In the genomic region with DNA sequence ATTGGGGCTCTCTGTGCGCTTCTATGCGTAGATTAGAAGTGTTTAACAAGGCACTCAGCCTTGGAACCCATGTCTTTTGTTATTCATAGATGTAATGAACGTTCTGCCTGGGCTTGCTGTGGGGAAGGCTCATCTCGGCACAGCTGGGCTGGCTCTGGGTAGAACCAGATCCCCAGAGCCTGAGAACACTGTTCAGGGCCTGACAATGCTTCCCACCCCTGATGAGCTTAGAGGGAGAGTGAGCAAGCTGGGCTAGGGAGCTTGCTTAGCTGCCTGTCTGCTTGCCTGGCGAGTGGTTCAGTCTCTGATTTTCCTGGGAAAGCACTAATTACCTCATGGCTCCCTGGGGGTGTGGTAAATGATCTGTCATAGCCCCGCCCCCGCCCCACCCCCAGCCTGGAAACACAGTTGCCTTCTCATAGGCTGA, we compare ENCODE assay signal across 14 mouse cellular contexts. TPM values are rescaled to one million over a fixed set of nuclear protein-coding genes. Genes with fewer than 3 reads are reported as not detected.
A peak's percentile ranks its signal among the peaks of the same experiment; 100 is the strongest.
DNase-seq lines count a peak whose midpoint lies in the region; ATAC-seq and TF ChIP-seq lines count a peak whose summit lies in the region.
"Had no signal": no experiment of that assay in that cellular context is flagged by ENCODE, and none has a peak within 500 bp of the region (broad histone marks: within the 10 kb centered on the region; RNA-seq: fewer than 3 reads in every experiment).

No protein-coding gene starts in this region.

- TF ChIP-seq CTCF in E14TG2a.4 (conservative IDR thresholded peaks at IDR 0.05; ENCODE audit: low read length), result no peak
- TF ChIP-seq CTCF in lung, postnatal 0 days (IDR thresholded peaks at IDR 0.05), result no peak

- H3K4me3 ChIP-seq in hindbrain, embryonic 12.5 days, result no peak overlapping the region
- no peak overlapping the region for H3K4me3 ChIP-seq in hindbrain, embryonic 16.5 days (ENCODE audit: low read length)
- H3K4me3 ChIP-seq in E14TG2a.4 (replicated peaks; ENCODE audit: low read length), result peak overlapping the region; percentile 10; the same call in 1 of the 2 replicates
- no peak overlapping the region for H3K4me3 ChIP-seq in forebrain, embryonic 14.5 days (ENCODE audit: low read depth, low read length)
- H3K4me3 ChIP-seq in lung, postnatal 0 days (ENCODE audit: low read depth, low read length), result no peak overlapping the region
- H3K4me3 ChIP-seq: embryonic facial prominence, embryonic 15.5 days; liver, embryonic 12.5 days; megakaryocyte, embryonic 14.5 days had no signal

- ATAC-seq in hindbrain, embryonic 12.5 days (ENCODE audit: low FRiP score), result peak; percentile 29; the same call in 1 of the 2 replicates
- no peak for ATAC-seq in hindbrain, embryonic 16.5 days
- ATAC-seq in forebrain, embryonic 14.5 days, result peak; percentile 25; the same call in 1 of the 2 replicates
- ATAC-seq in lung, postnatal 0 days, result no peak
- ATAC-seq: liver, embryonic 12.5 days had no signal

- H3K36me3 ChIP-seq in hindbrain, embryonic 12.5 days, result no peaks in the 10 kb centered on the region
- H3K36me3 ChIP-seq in hindbrain, embryonic 16.5 days (ENCODE audit: control insufficient read depth, insufficient read depth, low read length), result no peaks in the 10 kb centered on the region
- no peaks in the 10 kb centered on the region for H3K36me3 ChIP-seq in E14TG2a.4 (ENCODE audit: insufficient read depth, low read length)
- no peaks in the 10 kb centered on the region for H3K36me3 ChIP-seq in forebrain, embryonic 14.5 days (ENCODE audit: control insufficient read depth, insufficient read depth, low read length)
- H3K36me3 ChIP-seq in lung, postnatal 0 days (ENCODE audit: insufficient read depth, low read length), result no peaks in the 10 kb centered on the region
- H3K36me3 ChIP-seq: embryonic facial prominence, embryonic 15.5 days; liver, embryonic 12.5 days had no signal

- peaks cover 24% of the 10 kb centered on the region for H3K4me1 ChIP-seq in hindbrain, embryonic 12.5 days
- peaks cover 12% of the 10 kb centered on the region for H3K4me1 ChIP-seq in hindbrain, embryonic 16.5 days (ENCODE audit: control insufficient read depth, insufficient read depth, low read depth, low read length)
- peaks cover 65% of the 10 kb centered on the region for H3K4me1 ChIP-seq in E14TG2a.4 (replicated peaks; ENCODE audit: low read depth, low read length)
- H3K4me1 ChIP-seq in forebrain, embryonic 14.5 days (ENCODE audit: control insufficient read depth, insufficient read depth, low read length), result peaks cover 15% of the 10 kb centered on the region
- no peaks in the 10 kb centered on the region for H3K4me1 ChIP-seq in lung, postnatal 0 days (ENCODE audit: insufficient read depth, low read depth, low read length)

- DNase-seq in Muller cell, postnatal 12 days (ENCODE audit: inconsistent ontology term), result peak; percentile 27
- DNase-seq in forebrain, embryonic 14.5 days (ENCODE audit: low spot score), result peak; percentile 58
- no peak for DNase-seq in cerebellum, adult 9-11 months
- DNase-seq in lung, postnatal 0 days (ENCODE audit: low spot score), result no peak
- DNase-seq in ovary, postnatal 36 days (ENCODE audit: low spot score), result no peak
- DNase-seq: heart, adult 11 months had no signal

- TF ChIP-seq EP300 in lung, postnatal 0 days (IDR thresholded peaks at IDR 0.05), result no peak

- peaks cover 4% of the 10 kb centered on the region; the same call in 1 of the 2 replicates for H3K27me3 ChIP-seq in hindbrain, embryonic 12.5 days
- no peaks in the 10 kb centered on the region for H3K27me3 ChIP-seq in hindbrain, embryonic 16.5 days (replicated peaks; ENCODE audit: control insufficient read depth, insufficient read depth, low read length)
- H3K27me3 ChIP-seq in E14TG2a.4 (ENCODE audit: insufficient read depth, low read length), result peaks cover 42% of the 10 kb centered on the region
- no peaks in the 10 kb centered on the region for H3K27me3 ChIP-seq in forebrain, embryonic 14.5 days (replicated peaks; ENCODE audit: control insufficient read depth, insufficient read depth, low read length)
- H3K27me3 ChIP-seq in lung, postnatal 0 days (replicated peaks; ENCODE audit: insufficient read depth, low read length), result no peaks in the 10 kb centered on the region
- H3K27me3 ChIP-seq: CH12.LX had no signal

- H3K27ac ChIP-seq in hindbrain, embryonic 12.5 days, result no peak overlapping the region
- H3K27ac ChIP-seq in hindbrain, embryonic 16.5 days (ENCODE audit: low read depth, low read length), result no peak overlapping the region
- H3K27ac ChIP-seq in forebrain, embryonic 14.5 days (ENCODE audit: low read depth, low read length), result no peak overlapping the region
- no peak overlapping the region for H3K27ac ChIP-seq in lung, postnatal 0 days (ENCODE audit: low read length)
- H3K27ac ChIP-seq: embryonic facial prominence, embryonic 15.5 days; liver, embryonic 12.5 days had no signal

- H3K9me3 ChIP-seq in hindbrain, embryonic 12.5 days (replicated peaks), result no peaks in the 10 kb centered on the region
- H3K9me3 ChIP-seq in hindbrain, embryonic 16.5 days (ENCODE audit: control insufficient read depth, low read length), result no peaks in the 10 kb centered on the region
- H3K9me3 ChIP-seq in E14TG2a.4 (ENCODE audit: low read length), result no peaks in the 10 kb centered on the region
- no peaks in the 10 kb centered on the region for H3K9me3 ChIP-seq in forebrain, embryonic 14.5 days (replicated peaks; ENCODE audit: control insufficient read depth, low read length)
- H3K9me3 ChIP-seq in lung, postnatal 0 days (ENCODE audit: low read length), result no peaks in the 10 kb centered on the region
- H3K9me3 ChIP-seq: embryonic facial prominence, embryonic 15.5 days; liver, embryonic 12.5 days; megakaryocyte, embryonic 14.5 days had no signal

- H3K9ac ChIP-seq in hindbrain, embryonic 12.5 days, result no peak overlapping the region
- H3K9ac ChIP-seq in hindbrain, embryonic 16.5 days (ENCODE audit: low read depth, low read length), result no peak overlapping the region
- no peak overlapping the region for H3K9ac ChIP-seq in forebrain, embryonic 14.5 days (ENCODE audit: low read length)
- H3K9ac ChIP-seq in lung, postnatal 0 days (replicated peaks; ENCODE audit: low read depth), result no peak overlapping the region
- H3K9ac ChIP-seq: embryonic facial prominence, embryonic 15.5 days; liver, embryonic 12.5 days had no signal

- H3K4me2 ChIP-seq in hindbrain, embryonic 12.5 days (replicated peaks), result no peak overlapping the region
- no peak overlapping the region for H3K4me2 ChIP-seq in hindbrain, embryonic 16.5 days (ENCODE audit: low read length)
- H3K4me2 ChIP-seq in forebrain, embryonic 14.5 days (ENCODE audit: low read length), result no peak overlapping the region
- H3K4me2 ChIP-seq in lung, postnatal 0 days (replicated peaks; ENCODE audit: low read depth, low read length), result no peak overlapping the region
- H3K4me2 ChIP-seq: embryonic facial prominence, embryonic 15.5 days; liver, embryonic 12.5 days had no signal

- WGBS in hindbrain, embryonic 12.5 days, result 13% methylated on average over 7 of the region's 7 CpGs
- WGBS in hindbrain, embryonic 16.5 days, result 16% methylated on average over 7 of the region's 7 CpGs
- WGBS in forebrain, embryonic 14.5 days, result 4% methylated on average over 7 of the region's 7 CpGs
- 27% methylated on average over 7 of the region's 7 CpGs for WGBS in lung, postnatal 0 days

RNA-seq across cellular contexts. Expression of a gene that starts 4.8 kb away (rescaled TPM):
- polyA plus RNA-seq in hindbrain, embryonic 12.5 days (2016; fragmentation: Nextera tagmentation; extraction: Ambion mirVana), result 27.5 and 29.2 TPM in 2 replicates
- polyA plus RNA-seq in hindbrain, embryonic 16.5 days (2015; fragmentation: Nextera tagmentation; extraction: Ambion mirVana), result 31.9 and 34.6 TPM in 2 replicates
- 24.8 and 31.0 TPM in 2 replicates for polyA plus RNA-seq in forebrain, embryonic 14.5 days (2014; fragmentation: Nextera tagmentation; extraction: Ambion mirVana)
- 30.1 and 35.4 TPM in 2 replicates for polyA plus RNA-seq in lung, postnatal 0 days (2015; fragmentation: Nextera tagmentation; extraction: Ambion mirVana)

RNA-seq across cellular contexts. Expression of a gene that starts 51.4 kb away (rescaled TPM):
- 0.10 TPM in 1 of 2 replicates, not detected in the other for polyA plus RNA-seq in hindbrain, embryonic 12.5 days (2016; fragmentation: Nextera tagmentation; extraction: Ambion mirVana)
- polyA plus RNA-seq in hindbrain, embryonic 16.5 days (2015; fragmentation: Nextera tagmentation; extraction: Ambion mirVana), result not detected in 2 replicates
- not detected in 2 replicates for polyA plus RNA-seq in forebrain, embryonic 14.5 days (2014; fragmentation: Nextera tagmentation; extraction: Ambion mirVana)
- not detected in 2 replicates for polyA plus RNA-seq in lung, postnatal 0 days (2015; fragmentation: Nextera tagmentation; extraction: Ambion mirVana)
- polyA plus RNA-seq: liver, embryonic 12.5 days; neural tube, embryonic 11.5 days had no signal

Comparison
In these comparisons a context has a peak if more than half of its experiments do, and no peak if none do; other contexts are left out.
1. ATAC-seq: peak in hindbrain, embryonic 12.5 days (single experiment) and forebrain, embryonic 14.5 days (single experiment); none in hindbrain, embryonic 16.5 days (single experiment) and lung, postnatal 0 days (single experiment).
2. DNase-seq: peak in Muller cell, postnatal 12 days (single experiment) and forebrain, embryonic 14.5 days (single experiment); none in cerebellum, adult 9-11 months (single experiment), lung, postnatal 0 days (single experiment) and ovary, postnatal 36 days (single experiment).